Mouse (Mus musculus) liver, adult (tissue): ENCODE results near the gene Cpxm1.

ENCODE experiments used
- GATA4 ChIP-seq: IDR thresholded peaks from 2 replicates; pipeline ENCODE4 v1.6.1; 2014; ENCODE audit warnings: mild to moderate bottlenecking, low read length; ENCODE audit not compliant: insufficient replicate concordance

Gene Cpxm1

GRCm38 (mm10) chr2:130397186-130397985, at the start of gene Cpxm1:
Cpxm1 (minus strand) TSS chr2:130397574.
- TF ChIP-seq GATA4 = no peak

DNA sequence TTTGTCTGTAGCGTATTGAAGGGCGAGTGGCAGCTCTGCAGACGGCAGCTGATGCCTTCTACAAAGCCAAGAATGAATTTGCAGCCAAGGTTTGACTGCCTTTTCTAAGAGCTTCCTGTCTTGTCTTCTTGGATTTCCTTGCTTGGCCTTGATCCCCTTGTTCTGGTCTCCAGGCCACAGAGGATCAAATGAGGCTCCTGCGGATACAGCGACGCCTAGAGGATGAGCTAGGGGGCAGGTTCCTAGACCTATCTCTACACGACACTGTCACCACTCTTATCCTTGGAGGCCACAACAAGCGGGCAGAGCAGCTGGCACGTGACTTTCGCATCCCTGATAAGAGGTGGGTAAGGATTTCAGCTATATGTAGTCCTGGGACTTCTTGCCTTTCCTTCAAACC, 44.8 kb upstream of the Cpxm1 start:
- TF ChIP-seq GATA4 = no peak

GRCm38 (mm10) chr2:130439840-130440480, 42.6 kb upstream of the Cpxm1 start:
- TF ChIP-seq GATA4 = no peak

- no peak for TF ChIP-seq GATA4
These were observed 41.5 kb upstream of the Cpxm1 start for GRCm38 (mm10) chr2:130438861-130439260.

- no peak for TF ChIP-seq GATA4
These were observed 39.4 kb upstream of the Cpxm1 start for GRCm38 (mm10) chr2:130436769-130437168.

DNA sequence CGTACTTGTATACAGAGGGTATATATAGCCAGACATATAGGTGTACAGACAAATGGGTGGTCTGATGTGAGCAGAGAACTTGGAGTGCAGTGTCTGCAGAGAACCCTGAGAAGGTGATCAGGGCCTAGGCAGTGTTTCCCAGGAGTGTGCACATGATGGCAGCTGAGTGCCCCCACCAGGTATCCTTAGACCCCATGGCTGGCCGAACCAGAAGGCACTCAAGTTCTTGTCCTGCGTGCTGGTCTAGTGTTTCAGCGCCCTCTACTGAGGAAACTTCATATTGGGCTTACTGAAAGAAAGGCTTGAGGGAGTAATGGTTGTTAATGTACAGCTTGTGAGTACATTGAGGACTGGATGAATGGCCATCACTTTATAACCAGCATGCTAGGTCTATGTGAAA, 35.8 kb upstream of the Cpxm1 start:
- no peak for TF ChIP-seq GATA4

GRCm38 (mm10) chr2:130432157-130432556, 34.8 kb upstream of the Cpxm1 start:
- TF ChIP-seq GATA4 = no peak

- TF ChIP-seq GATA4 = no peak
These were observed 33.1 kb upstream of the Cpxm1 start for GRCm38 (mm10) chr2:130430484-130430883.

DNA sequence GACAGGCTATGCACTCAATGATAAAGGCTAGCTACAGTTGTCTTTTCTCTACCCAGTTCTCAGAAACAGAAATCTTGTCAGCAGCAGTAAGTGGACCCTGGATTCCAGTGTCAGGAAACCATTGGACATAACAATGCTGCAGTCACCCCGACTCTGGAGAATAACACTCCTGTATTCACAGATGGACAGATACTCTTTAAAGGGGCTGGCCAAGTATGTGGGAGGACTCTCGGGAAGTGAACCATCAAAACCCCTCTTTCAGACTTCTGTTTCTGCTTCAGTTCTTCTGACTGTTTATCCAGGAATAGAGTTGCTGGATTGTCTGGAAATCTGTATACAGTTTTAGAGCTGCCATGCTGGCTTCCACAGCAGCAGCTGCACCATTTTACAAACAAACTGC, 32.5 kb upstream of the Cpxm1 start:
- no peak for TF ChIP-seq GATA4

- TF ChIP-seq GATA4 = no peak
These were observed 27.7 kb upstream of the Cpxm1 start for GRCm38 (mm10) chr2:130425112-130425511.

- peak; percentile 7; the same call in 1 of the 2 replicates for TF ChIP-seq GATA4
These were observed 26.9 kb upstream of the Cpxm1 start, which contains the start of the genes Vps16 and Pced1a for GRCm38 (mm10) chr2:130424126-130424853. Vps16 (plus strand) TSS chr2:130424339. Pced1a (minus strand) TSS chr2:130424701.

DNA sequence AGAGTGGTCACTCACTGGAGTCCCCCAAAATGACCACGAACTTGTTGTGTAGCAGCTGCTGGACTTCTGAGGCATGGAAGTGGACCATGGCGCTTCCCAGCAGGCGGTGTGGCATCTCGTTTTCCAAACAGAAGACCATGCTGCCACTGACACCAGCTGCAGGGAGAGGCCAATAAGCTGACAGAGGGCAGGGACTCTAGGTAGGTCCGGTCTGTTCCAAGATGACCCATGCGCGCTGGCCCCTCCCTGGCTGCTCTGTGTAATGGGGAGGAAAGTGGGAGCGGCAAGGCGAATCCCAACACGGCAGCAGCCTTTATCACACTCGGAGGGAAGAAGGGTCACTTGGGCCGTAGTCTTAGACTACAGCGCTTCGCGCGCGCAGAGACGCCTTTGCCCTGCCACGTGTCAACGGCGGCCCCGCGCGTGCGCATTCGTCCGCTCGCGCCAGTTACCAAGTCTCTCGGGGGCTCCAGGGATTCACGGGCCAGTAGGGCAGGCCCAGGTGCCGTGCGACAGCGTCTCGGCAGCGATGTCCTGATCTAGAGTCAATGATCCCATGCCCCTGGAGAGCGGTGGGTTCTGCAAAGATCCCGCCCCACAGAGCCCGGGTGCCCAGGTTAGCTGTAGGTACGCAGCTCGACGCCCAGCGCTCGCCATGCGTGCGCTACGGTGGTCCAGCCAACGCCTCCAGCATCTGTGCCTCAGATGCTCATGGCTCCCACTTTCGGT, 26.2 kb upstream of the Cpxm1 start:
- no peak for TF ChIP-seq GATA4

- no peak for TF ChIP-seq GATA4
These were observed 24.6 kb upstream of the Cpxm1 start for GRCm38 (mm10) chr2:130421781-130422620.
